Mouse (Mus musculus) embryonic facial prominence, embryonic 11.5 days (tissue): ENCODE measurements around the gene Hspb2. TPM values are rescaled to one million over a fixed set of nuclear protein-coding genes. Genes with fewer than 3 reads are reported as not detected.

Experiments used
- ATAC-seq: fragments of 200-750 bp; cut with Nextera tagmentation; replicated peaks from 2 replicates; pipeline ENCODE4 v1.8.0; 2017; ENCODE audit warnings: low read depth; ENCODE audit not compliant: insufficient number of reproducible peaks, low FRiP score, low TSS enrichment
- DNase-seq: peaks from one replicate; pipeline ENCODE4 v3.0.0-alpha.2; 2015; ENCODE audit warnings: low spot score
- H3K27ac ChIP-seq: fragments of 300-500 bp; sonication (generic); replicated peaks from 2 replicates; pipeline ENCODE4 v1.5.1; 2014; ENCODE audit warnings: mild to moderate bottlenecking, low read depth, low read length, control low read depth
- H3K27me3 ChIP-seq: fragments of 300-500 bp; sonication (generic); 2 replicates; pipeline ENCODE4 v1.6.1; 2014; ENCODE audit warnings: mild to moderate bottlenecking, low read length, moderate library complexity, mixed read lengths; ENCODE audit not compliant: control insufficient read depth, insufficient read depth
- H3K36me3 ChIP-seq: fragments of 300-500 bp; sonication (generic); replicated peaks from 2 replicates; pipeline ENCODE4 v1.6.1; 2014; ENCODE audit warnings: low read depth, mild to moderate bottlenecking, low read length, moderate library complexity, mixed read lengths; ENCODE audit not compliant: control insufficient read depth, insufficient read depth
- H3K4me1 ChIP-seq: fragments of 300-500 bp; sonication (generic); 2 replicates; pipeline ENCODE4 v1.6.1; 2014; ENCODE audit warnings: low read length, mixed read lengths; ENCODE audit not compliant: control insufficient read depth, insufficient read depth
- H3K4me2 ChIP-seq: fragments of 300-500 bp; sonication (generic); 2 replicates; pipeline ENCODE4 v1.6.1; 2014; ENCODE audit warnings: low read depth, mild to moderate bottlenecking, control low read depth, low read length, moderate library complexity
- H3K4me3 ChIP-seq: fragments of 300-500 bp; sonication (generic); 2 replicates; pipeline ENCODE4 v1.5.1; 2014; ENCODE audit warnings: low read depth, low read length, control low read depth
- H3K9ac ChIP-seq: fragments of 300-500 bp; sonication (generic); replicated peaks from 2 replicates; pipeline ENCODE4 v1.6.1; 2014; ENCODE audit warnings: mild to moderate bottlenecking, control low read depth, low read length
- H3K9me3 ChIP-seq: fragments of 300-500 bp; sonication (generic); replicated peaks from 2 replicates; pipeline ENCODE4 v1.6.1; 2016; ENCODE audit warnings: mild to moderate bottlenecking, low read length, inconsistent platforms, mixed read lengths; ENCODE audit not compliant: control insufficient read depth
- WGBS: fragments of 180-500 bp; shearing (Covaris S2); extraction: QIAGEN DNeasy Blood & Tissue Kit; methylation state at CpG from one replicate; pipeline ENCODE4 v1.1.7; 2014; 5-methylcytosine and 5-hydroxymethylcytosine counted together
- polyA plus RNA-seq: library from polyadenylated mRNA; unstranded; fragments of >200 nt; fragmentation: Nextera tagmentation; extraction: Ambion mirVana; gene quantifications from 2 replicates; pipeline ENCODE4 v1.2.1, GENCODE M21; 2014

The Hspb2 gene
- polyA plus RNA-seq, 1 experiment from 2014 or later = 4.4 TPM

GRCm38 (mm10) chr9:50745806-50746205 is 6.3 kb downstream of the Hspb2 start:
- peak overlapping the region; percentile 42; the same call in 1 of the 2 replicates for H3K9ac ChIP-seq
- ATAC-seq = no peak
- H3K9me3 ChIP-seq = no peaks in the 10 kb centered on the region
- H3K27ac ChIP-seq = no peak overlapping the region
- peak overlapping the region; percentile 58 for H3K4me2 ChIP-seq
- WGBS = 11% methylated on average over 7 of the region's 7 CpGs
- no peaks in the 10 kb centered on the region for H3K36me3 ChIP-seq
- peak overlapping the region; percentile 25 for H3K4me3 ChIP-seq
- H3K27me3 ChIP-seq = 0 out of 2 replicates have a peak, but pooled peaks cover 2% of the 10 kb centered on the region
- peak; percentile 35 for DNase-seq
- H3K4me1 ChIP-seq = peaks cover 2% of the 10 kb centered on the region; the same call in 1 of the 2 replicates

GRCm38 (mm10) chr9:50742744-50743143 is 9.4 kb downstream of the Hspb2 start:
- Histone ChIP-seq H3K36me3 (no peaks in the 10 kb centered on the region), H3K4me2 (no peak overlapping the region), H3K9me3 (no peaks in the 10 kb centered on the region), H3K4me3 (no peak overlapping the region), H3K27me3 (0 out of 2 replicates have a peak, but pooled peaks cover 2% of the 10 kb centered on the region), H3K4me1 (peaks cover 2% of the 10 kb centered on the region; the same call in 1 of the 2 replicates), H3K9ac (no peak overlapping the region), H3K27ac (no peak overlapping the region)
- no peak for ATAC-seq
- DNase-seq = no peak
- WGBS = 74% methylated on average over 2 of the region's 2 CpGs

GRCm38 (mm10) chr9:50742261-50742660 is 9.9 kb downstream of the Hspb2 start:
- H3K36me3 ChIP-seq = no peaks in the 10 kb centered on the region
- H3K9me3 ChIP-seq = no peaks in the 10 kb centered on the region
- peaks cover 2% of the 10 kb centered on the region; the same call in 1 of the 2 replicates for H3K4me1 ChIP-seq
- 0 out of 2 replicates have a peak, but pooled peaks cover 2% of the 10 kb centered on the region for H3K27me3 ChIP-seq
- no peak overlapping the region for H3K4me2 ChIP-seq
- H3K9ac ChIP-seq = no peak overlapping the region
- H3K27ac ChIP-seq = no peak overlapping the region
- DNase-seq = no peak
- ATAC-seq = no peak
- H3K4me3 ChIP-seq = no peak overlapping the region
- WGBS = 83% methylated on average over 3 of the region's 3 CpGs

GRCm38 (mm10) chr9:50740867-50741784 is 11.0 kb downstream of the Hspb2 start:
- Histone ChIP-seq H3K27ac (no peak overlapping the region), H3K36me3 (no peaks in the 10 kb centered on the region), H3K4me2 (no peak overlapping the region), H3K9ac (no peak overlapping the region), H3K9me3 (no peaks in the 10 kb centered on the region), H3K4me1 (peaks cover under 1% of the 10 kb centered on the region; the same call in 1 of the 2 replicates), H3K27me3 (no peaks in the 10 kb centered on the region), H3K4me3 (no peak overlapping the region)
- ATAC-seq (no peak), DNase-seq (no peak)
- WGBS = 82% methylated on average over 14 of the region's 14 CpGs

- Histone ChIP-seq H3K4me2 (peak within 1 kb of the TSS; percentile 56), H3K36me3 (no peaks in the 10 kb centered on the region), H3K9me3 (no peaks in the 10 kb centered on the region), H3K27ac (no peak within 1 kb of the TSS), H3K27me3 (no peaks in the 10 kb centered on the region), H3K9ac (no peak within 1 kb of the TSS; the same call in 1 of the 2 replicates), H3K4me3 (peak within 1 kb of the TSS; percentile 29), H3K4me1 (no peaks in the 10 kb centered on the region)
- ATAC-seq (peak; percentile 98), DNase-seq (peak; percentile 94)
- WGBS = 16% methylated on average over 36 of the region's 36 CpGs
These were observed 13.0 kb downstream of the Hspb2 start, which contains the start of gene Dixdc1 for GRCm38 (mm10) chr9:50738914-50739870. Dixdc1 (minus strand) TSS chr9:50739517.

- DNase-seq = peak; percentile 82
- Histone ChIP-seq H3K9me3 (no peaks in the 10 kb centered on the region), H3K36me3 (no peaks in the 10 kb centered on the region), H3K4me2 (no peak overlapping the region), H3K9ac (no peak overlapping the region), H3K27me3 (no peaks in the 10 kb centered on the region), H3K27ac (no peak overlapping the region), H3K4me1 (no peaks in the 10 kb centered on the region), H3K4me3 (no peak overlapping the region)
- no peak for ATAC-seq
- WGBS = 5% methylated on average over 9 of the region's 9 CpGs
These were observed 17.2 kb downstream of the Hspb2 start for GRCm38 (mm10) chr9:50734989-50735388.

- WGBS = 25% methylated on average over 4 of the region's 4 CpGs
These were observed 19.6 kb downstream of the Hspb2 start for GRCm38 (mm10) chr9:50732560-50732959.

More at GRCm38 (mm10) chr9:50732560-50732959, 19.6 kb downstream of the Hspb2 start:
- no peak overlapping the region for H3K9ac ChIP-seq
- H3K36me3 ChIP-seq = no peaks in the 10 kb centered on the region
- DNase-seq (no peak), ATAC-seq (no peak)
- no peak overlapping the region for H3K4me3 ChIP-seq
- H3K4me2 ChIP-seq = no peak overlapping the region
- no peak overlapping the region for H3K27ac ChIP-seq
- no peaks in the 10 kb centered on the region for H3K9me3 ChIP-seq
- H3K27me3 ChIP-seq = no peaks in the 10 kb centered on the region
- no peaks in the 10 kb centered on the region for H3K4me1 ChIP-seq
